Mouse (Mus musculus) CH12.LX (cell line): Measurements from ENCODE around the gene 1700012B07Rik. TPM values are rescaled to one million over a fixed set of nuclear protein-coding genes. Genes with fewer than 3 reads are reported as not detected.

Experiments used
- DNase-seq: peaks from one replicate; pipeline ENCODE4 v3.0.0-alpha.2; 2013; ENCODE audit errors: extremely low read depth
- H3K27ac ChIP-seq: 2 replicates; pipeline ENCODE4 v1.5.1; 2012; ENCODE audit warnings: low read depth, mild to moderate bottlenecking, control low read depth, moderate library complexity; ENCODE audit not compliant: insufficient read depth
- H3K27me3 ChIP-seq: replicated peaks from 2 replicates; pipeline ENCODE3; 2012; ENCODE audit warnings: inconsistent platforms
- H3K36me3 ChIP-seq, 2 experiments: replicated peaks in 1 of 2; 2 replicates each; pipeline versions ENCODE3 to v1.6.1; 2012; ENCODE audit warnings: inconsistent platforms in 1 of 2, low read length in 1 of 2, mild to moderate bottlenecking in 1 of 2, mixed read lengths in 1 of 2, moderate library complexity in 1 of 2; ENCODE audit not compliant: control insufficient read depth in 1 of 2, insufficient read depth in 1 of 2
- H3K4me1 ChIP-seq, 2 experiments: 2 replicates each; pipeline ENCODE4 v1.6.1; 2012; ENCODE audit warnings: inconsistent platforms in 1 of 2, moderate library complexity in 1 of 2; ENCODE audit not compliant: insufficient read depth in 2 of 2, control insufficient read depth in 1 of 2
- H3K4me2 ChIP-seq: 2 replicates; pipeline ENCODE4 v1.6.1; 2012; ENCODE audit warnings: low read depth, mild to moderate bottlenecking, control low read depth; ENCODE audit not compliant: poor library complexity, insufficient read depth, severe bottlenecking
- H3K4me3 ChIP-seq, 3 experiments: fragments of 150-350 bp in 1 of 3; sonication (generic) in 1 of 3; replicated peaks in 1 of 3; 2 replicates each; pipeline versions ENCODE3 to v1.5.1; 2011 to 2012; ENCODE audit warnings: low read depth in 2 of 3, low read length in 2 of 3, mild to moderate bottlenecking in 2 of 3, moderate library complexity in 2 of 3, control low read depth in 1 of 3, improper control_type of control experiment in 1 of 3, inconsistent platforms in 1 of 3, mixed read lengths in 1 of 3; ENCODE audit not compliant: poor library complexity in 1 of 3
- H3K79me2 ChIP-seq: replicated peaks from 2 replicates; pipeline ENCODE4 v1.6.1; 2012; ENCODE audit warnings: mild to moderate bottlenecking, moderate library complexity; ENCODE audit not compliant: control insufficient read depth, poor library complexity, insufficient read depth, severe bottlenecking; ENCODE audit errors: extremely low read depth
- H3K9ac ChIP-seq: 2 replicates; pipeline ENCODE4 v1.6.1; 2012; ENCODE audit warnings: low read depth, mild to moderate bottlenecking, control low read depth, moderate library complexity; ENCODE audit not compliant: insufficient read depth
- H3K9me3 ChIP-seq: replicated peaks from 2 replicates; pipeline ENCODE3; 2012; ENCODE audit warnings: low read length, inconsistent platforms, mixed read lengths
- CTCF ChIP-seq, 2 experiments: IDR thresholded peaks in 1 of 2; conservative IDR thresholded peaks in 1 of 2; 2 replicates each; pipeline ENCODE4 v1.5.1; 2011 to 2012; ENCODE audit warnings: low read depth in 2 of 2, low read length in 2 of 2, improper control_type of control experiment in 1 of 2, inconsistent platforms in 1 of 2, mild to moderate bottlenecking in 1 of 2, moderate library complexity in 1 of 2
- ELF1 ChIP-seq: IDR thresholded peaks from 2 replicates; pipeline ENCODE4 v1.6.1; 2014; ENCODE audit warnings: low read depth, mild to moderate bottlenecking, inconsistent platforms, low read length, improper control_type of control experiment
- JUN ChIP-seq: IDR thresholded peaks from 2 replicates; pipeline ENCODE4 v1.6.1; 2011; ENCODE audit warnings: low read depth, mild to moderate bottlenecking, low read length, improper control_type of control experiment, moderate library complexity; ENCODE audit not compliant: insufficient read depth
- JUND ChIP-seq: conservative IDR thresholded peaks from 2 replicates; pipeline ENCODE4 v1.6.1; 2011; ENCODE audit warnings: low read depth, low read length, improper control_type of control experiment
- KAT2A ChIP-seq: IDR thresholded peaks from 2 replicates; pipeline ENCODE4 v1.6.1; 2012; ENCODE audit warnings: low read length, improper control_type of control experiment, inconsistent platforms; ENCODE audit not compliant: insufficient replicate concordance
- MEF2A ChIP-seq: IDR thresholded peaks from 2 replicates; pipeline ENCODE4 v1.6.1; 2014; ENCODE audit warnings: low read depth, mild to moderate bottlenecking, inconsistent platforms, low read length, improper control_type of control experiment, borderline replicate concordance
- RAD21 ChIP-seq: IDR thresholded peaks from 2 replicates; pipeline ENCODE4 v1.6.1; 2011; ENCODE audit warnings: low read depth, mild to moderate bottlenecking, low read length, improper control_type of control experiment, moderate library complexity
- RCOR1 ChIP-seq: conservative IDR thresholded peaks from 2 replicates; pipeline ENCODE4 v1.6.1; 2012; ENCODE audit warnings: low read depth, mild to moderate bottlenecking, inconsistent platforms, low read length, improper control_type of control experiment
- SMC3 ChIP-seq: IDR thresholded peaks from 2 replicates; pipeline ENCODE4 v1.6.1; 2011; ENCODE audit warnings: low read depth, low read length, improper control_type of control experiment
- TBP ChIP-seq: conservative IDR thresholded peaks from 2 replicates; pipeline ENCODE4 v1.6.1; 2011; ENCODE audit warnings: low read depth, low read length, improper control_type of control experiment
- TCF12 ChIP-seq: IDR thresholded peaks from 2 replicates; pipeline ENCODE4 v1.6.1; 2014; ENCODE audit warnings: low read depth, mild to moderate bottlenecking, inconsistent platforms, low read length, improper control_type of control experiment
- ZC3H11A ChIP-seq: IDR thresholded peaks from 2 replicates; pipeline ENCODE4 v1.6.1; 2012; ENCODE audit warnings: low read depth, mild to moderate bottlenecking, inconsistent platforms, low read length, improper control_type of control experiment
- ZMIZ1 ChIP-seq: IDR thresholded peaks from 2 replicates; pipeline ENCODE4 v1.6.1; 2012; ENCODE audit warnings: low read depth, mild to moderate bottlenecking, inconsistent platforms, low read length, improper control_type of control experiment
- ZNF384 ChIP-seq: IDR thresholded peaks from 2 replicates; pipeline ENCODE4 v1.6.1; 2012; ENCODE audit warnings: low read depth, low read length, improper control_type of control experiment, inconsistent platforms
- dilution Hi-C: fragments of 300-500 bp; cut with MboI; formaldehyde crosslinking; loops from 2 replicates; pipeline ENCODE4 v1.14.3; 2020; ENCODE audit warnings: low sequenced_read_pairs; ENCODE audit not compliant: extremely low pct_unique_long_range_greater_than_20kb, extremely low pct_ligation_motif_present
- in situ Hi-C: fragments of 300-500 bp; cut with MboI; formaldehyde crosslinking; loops from 3 replicates; pipeline ENCODE4 v1.14.3; 2019; ENCODE audit warnings: low sequenced_read_pairs, low pct_ligation_motif_present, low pct_unique_long_range_greater_than_20kb, mixed read lengths
- polyA plus RNA-seq: library from polyadenylated mRNA; unstranded; fragments of >175 nt; gene quantifications from 2 replicates; pipeline ENCODE4 v1.2.1, GENCODE M21; 2012; ENCODE audit warnings: low read depth; ENCODE audit not compliant: insufficient read length
- total RNA-seq, 2 experiments: library from RNA; depleted of rRNA; stranded (reverse); fragments of 300-350 nt in 1 of 2; fragments of >200 nt in 1 of 2; gene quantifications; 2 replicates each; pipeline ENCODE4 v1.2.3; 2012 to 2014

The 1700012B07Rik gene
- total and polyA plus RNA-seq, 3 experiments, result 0.29 TPM; not detected in 2

- Histone ChIP-seq H3K27ac (no peak overlapping the region), H3K9ac (no peak overlapping the region), H3K4me2 (no peak overlapping the region), H3K36me3 (no peaks in the 10 kb centered on the region), H3K4me1 (peaks cover 18 to 30% of the 10 kb centered on the region in 2 experiments), H3K9me3 (peaks cover 10% of the 10 kb centered on the region), H3K79me2 (no peaks in the 10 kb centered on the region), H3K27me3 (peaks cover 2% of the 10 kb centered on the region), H3K4me3 (no peak overlapping the region)
- TF ChIP-seq SMC3, result peak; percentile 75
- no peak for TF ChIP-seq RCOR1
- peak in 1 of 2 experiments; percentile 78; a peak in 2 of 4 replicates for TF ChIP-seq CTCF (conservative IDR thresholded peaks at IDR 0.05 in 1 of 2, IDR thresholded peaks at IDR 0.05 in 1 of 2; ENCODE audit: low read depth in 2 of 2, low read length in 2 of 2)
- peak; percentile 81 for TF ChIP-seq RAD21
- TF ChIP-seq MEF2A, result no peak
- peak; percentile 54 for TF ChIP-seq ZC3H11A
- TF ChIP-seq JUND, result 0 out of 2 replicates have a peak, but pooled peaks have one; percentile 40
- peak; percentile 97 for TF ChIP-seq ZNF384
- dilution Hi-C loops, result no loop called here
- in situ Hi-C loops, result loop anchor here (10.0 to 25.0 kb wide), 2 partner anchors 232 to 611 kb away; no protein-coding TSS in a partner anchor
- DNase-seq, result peak; percentile 53
Observed at GRCm38 (mm10) chr11:109873161-109873775, 45.4 kb upstream of the 1700012B07Rik start.

- dilution Hi-C loops, result no loop called here
- Histone ChIP-seq H3K27me3 (peaks cover 2% of the 10 kb centered on the region), H3K27ac (no peak overlapping the region), H3K79me2 (no peaks in the 10 kb centered on the region), H3K4me2 (no peak overlapping the region), H3K9ac (no peak overlapping the region), H3K9me3 (peaks cover 10% of the 10 kb centered on the region), H3K4me1 (peaks cover 12 to 28% of the 10 kb centered on the region in 2 experiments), H3K4me3 (no peak overlapping the region), H3K36me3 (no peaks in the 10 kb centered on the region)
- in situ Hi-C loops, result loop anchor here (10.0 to 25.0 kb wide), 2 partner anchors 232 to 610 kb away; no protein-coding TSS in a partner anchor
- no peak for TF ChIP-seq ELF1
- peak; percentile 80 for TF ChIP-seq TBP
- TF ChIP-seq TCF12, result no peak
- no peak for TF ChIP-seq SMC3
- TF ChIP-seq ZMIZ1, result no peak
- TF ChIP-seq JUN, result no peak
- no peak for TF ChIP-seq KAT2A
- no peak for TF ChIP-seq RCOR1
- no peak for DNase-seq
Observed at GRCm38 (mm10) chr11:109872674-109873073, 44.8 kb upstream of the 1700012B07Rik start.
